Mouse (Mus musculus) heart, embryonic 10.5 days (tissue): ENCODE measurements around the gene Gtpbp2. TPM values are rescaled to one million over a fixed set of nuclear protein-coding genes. Genes with fewer than 3 reads are reported as not detected.
A peak's percentile ranks its signal among the peaks of the same experiment; 100 is the strongest.

ENCODE experiments used
- DNase-seq: peaks from one replicate; pipeline ENCODE4 v3.0.0-alpha.2; 2017; ENCODE audit warnings: low spot score
- H3K27ac ChIP-seq: fragments of 300-500 bp; sonication (generic); 2 replicates; pipeline ENCODE4 v1.5.1; 2016; ENCODE audit warnings: mild to moderate bottlenecking
- H3K27me3 ChIP-seq: fragments of 300-500 bp; sonication (generic); 2 replicates; pipeline ENCODE4 v1.6.1; 2016; ENCODE audit warnings: mild to moderate bottlenecking; ENCODE audit not compliant: poor library complexity, insufficient read depth, severe bottlenecking
- H3K36me3 ChIP-seq: fragments of 300-500 bp; sonication (generic); 2 replicates; pipeline ENCODE4 v1.6.1; 2016; ENCODE audit warnings: mild to moderate bottlenecking, moderate library complexity
- H3K4me1 ChIP-seq: fragments of 300-500 bp; sonication (generic); 2 replicates; pipeline ENCODE4 v1.6.1; 2016; ENCODE audit warnings: mild to moderate bottlenecking
- H3K4me3 ChIP-seq: fragments of 300-500 bp; sonication (generic); 2 replicates; pipeline ENCODE4 v1.5.1; 2016; ENCODE audit warnings: mild to moderate bottlenecking, moderate library complexity
- H3K9me3 ChIP-seq: fragments of 300-500 bp; sonication (generic); 2 replicates; pipeline ENCODE4 v1.6.1; 2016; ENCODE audit warnings: mild to moderate bottlenecking, moderate library complexity
- WGBS: fragments of 180-500 bp; shearing (Covaris S2); methylation state at CpG from one replicate; pipeline ENCODE4 v1.1.7; 2016; 5-methylcytosine and 5-hydroxymethylcytosine counted together
- polyA plus RNA-seq: library from polyadenylated mRNA; unstranded; fragments of >200 nt; fragmentation: Nextera tagmentation; extraction: Ambion mirVana; gene quantifications from 2 replicates; pipeline ENCODE4 v1.2.1, GENCODE M21; 2016

Gtpbp2 gene
- polyA plus RNA-seq, 1 experiment from 2014 or later, result 34.9 TPM

DNA sequence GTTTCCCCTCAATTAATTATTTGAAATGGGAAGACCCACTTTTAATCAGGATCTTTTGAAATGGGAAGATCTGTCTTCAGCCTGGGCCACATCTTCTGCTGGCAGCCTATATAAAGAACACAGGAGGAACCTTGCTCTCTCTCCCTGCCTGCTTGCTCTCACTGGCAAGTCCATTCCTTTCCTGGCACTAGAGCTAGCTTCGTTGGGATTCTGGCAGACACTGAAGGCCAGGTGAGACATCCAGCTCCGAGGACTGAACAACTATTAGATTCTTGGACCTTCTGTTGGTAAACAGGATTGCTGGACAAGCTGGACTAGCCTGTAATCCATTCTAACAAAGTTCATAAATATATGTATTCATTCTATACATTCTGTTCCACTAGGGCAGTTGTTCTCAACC, 28.0 kb downstream of the Gtpbp2 start:
- Histone ChIP-seq H3K4me1 (no peaks in the 10 kb centered on the region), H3K36me3 (peaks cover 86% of the 10 kb centered on the region), H3K4me3 (no peak overlapping the region), H3K27me3 (no peaks in the 10 kb centered on the region), H3K9me3 (no peaks in the 10 kb centered on the region), H3K27ac (no peak overlapping the region)
- WGBS, result 90% methylated on average over 2 of the region's 2 CpGs
- no peak for DNase-seq

DNA sequence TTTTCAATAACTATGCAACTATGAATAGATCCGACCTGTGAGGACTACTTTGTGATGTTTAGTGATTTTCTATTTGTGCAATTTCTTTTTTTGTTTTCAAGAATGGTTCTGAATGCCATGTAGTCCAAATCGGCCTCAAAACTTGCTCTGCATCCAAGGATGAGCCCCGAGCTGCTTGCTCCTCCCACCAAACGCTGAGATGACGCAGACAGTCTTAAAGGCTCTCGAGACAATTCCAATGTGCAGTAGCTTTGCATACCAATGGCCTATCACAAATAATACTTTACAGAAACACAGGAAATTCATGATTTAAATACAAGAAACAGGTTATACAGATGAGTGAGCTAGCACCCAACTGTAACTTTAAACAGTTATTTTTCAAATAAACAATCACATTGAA, 40.3 kb downstream of the Gtpbp2 start:
- no peaks in the 10 kb centered on the region for H3K27me3 ChIP-seq
- peaks cover 20% of the 10 kb centered on the region for H3K4me1 ChIP-seq
- WGBS, result 67% methylated on average over 6 of the region's 6 CpGs
- H3K9me3 ChIP-seq, result no peaks in the 10 kb centered on the region
- no peak overlapping the region for H3K27ac ChIP-seq
- H3K4me3 ChIP-seq, result peak overlapping the region; percentile 97
- DNase-seq, result no peak
- H3K36me3 ChIP-seq, result peaks cover 52% of the 10 kb centered on the region

DNA sequence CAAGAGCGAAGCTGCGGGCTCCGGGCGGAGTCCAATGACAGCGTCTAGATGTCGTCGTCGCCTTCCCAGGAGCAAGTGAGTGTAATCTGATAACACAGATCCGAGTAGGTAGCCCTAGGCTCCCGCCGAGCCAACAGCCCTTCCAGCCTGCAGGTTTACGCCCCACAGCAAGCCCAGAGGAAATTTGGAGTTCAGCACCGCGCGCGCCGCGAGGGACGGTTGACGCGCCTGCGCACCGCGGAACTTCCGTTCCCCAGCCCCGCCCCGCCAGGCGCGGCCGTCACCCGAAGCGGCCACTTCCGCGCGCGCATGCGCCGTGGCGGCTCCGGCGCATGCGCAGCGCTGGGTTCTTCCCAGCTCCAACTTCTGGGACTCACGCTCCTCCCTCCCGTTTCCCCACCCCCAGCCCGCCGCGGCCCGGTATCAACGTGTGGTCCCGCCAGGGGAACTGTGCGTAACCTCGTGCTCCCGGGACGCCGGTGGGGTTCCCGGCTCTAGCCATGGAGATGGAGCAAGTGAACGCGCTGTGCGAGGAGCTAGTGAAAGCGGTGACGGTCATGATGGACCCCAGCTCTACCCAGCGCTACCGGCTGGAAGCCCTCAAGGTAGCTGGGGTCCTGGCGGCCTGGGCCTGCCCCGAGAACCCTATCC, 41.7 kb downstream of the Gtpbp2 start, which contains the start of the genes Polh and Xpo5:
Gene Polh, minus strand, starts transcription at position 225 of the 651 bp plus-strand sequence.
Gene Xpo5, plus strand, starts transcription at position 362 of the 651 bp plus-strand sequence.
- H3K36me3 ChIP-seq, result peaks cover 52% of the 10 kb centered on the region
- DNase-seq, result peak; percentile 96

DNA sequence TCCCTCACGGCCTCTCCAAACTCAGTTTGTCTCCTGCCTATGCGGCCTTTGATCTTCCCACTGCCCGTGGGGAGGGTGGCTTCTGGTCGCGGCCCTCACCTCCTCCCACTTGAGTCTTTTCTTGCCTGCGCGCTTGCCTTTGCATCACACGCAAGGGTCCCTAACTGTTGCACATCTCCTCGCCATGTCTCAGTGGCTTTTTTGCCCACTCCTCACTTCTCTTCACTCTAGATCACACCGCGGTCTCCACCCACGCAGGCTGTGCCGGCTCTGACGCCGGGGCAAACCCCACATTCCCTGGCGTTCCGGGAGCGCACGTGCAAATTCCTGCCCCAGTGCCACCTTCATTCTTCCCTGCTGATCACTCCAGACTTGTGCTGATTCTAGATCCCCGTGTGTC, 42.2 kb downstream of the Gtpbp2 start:
- Histone ChIP-seq H3K27me3 (no peaks in the 10 kb centered on the region), H3K4me3 (peak overlapping the region; percentile 97), H3K9me3 (no peaks in the 10 kb centered on the region), H3K36me3 (peaks cover 52% of the 10 kb centered on the region), H3K27ac (peak overlapping the region; percentile 95), H3K4me1 (peaks cover 20% of the 10 kb centered on the region)
- no peak for DNase-seq
- 0% methylated on average over 20 of the region's 20 CpGs for WGBS

More for the DNA sequence above, 41.7 kb downstream of the Gtpbp2 start, which contains the start of the genes Polh and Xpo5:
- no peaks in the 10 kb centered on the region for H3K9me3 ChIP-seq
- H3K4me3 ChIP-seq, result peak within 1 kb of the TSS; percentile 97
- WGBS, result under 1% methylated on average over 66 of the region's 66 CpGs
- peaks cover 20% of the 10 kb centered on the region for H3K4me1 ChIP-seq
- H3K27me3 ChIP-seq, result no peaks in the 10 kb centered on the region
- peak within 1 kb of the TSS; percentile 95 for H3K27ac ChIP-seq

DNA sequence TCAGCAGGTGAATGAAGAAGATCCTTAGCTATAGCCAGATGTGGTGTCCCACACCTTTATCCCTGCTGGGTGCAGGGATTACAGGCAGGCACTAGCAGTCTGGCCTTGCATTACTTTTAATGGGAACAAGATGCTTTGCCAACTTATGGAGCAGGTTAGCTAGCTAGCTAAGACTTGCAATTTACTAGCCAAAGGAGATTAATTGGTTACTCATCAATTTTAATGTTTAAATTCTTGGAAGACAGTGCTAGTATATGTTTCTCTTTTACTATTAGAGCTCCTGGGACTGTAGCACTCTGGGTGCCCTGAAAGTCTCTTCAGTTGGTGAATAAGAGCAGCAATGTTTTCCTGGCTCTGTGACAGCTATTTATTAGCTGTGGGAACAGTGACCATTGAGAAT, 45.8 kb downstream of the Gtpbp2 start:
- Histone ChIP-seq H3K4me3 (no peak overlapping the region), H3K36me3 (peaks cover 71% of the 10 kb centered on the region)

DNA sequence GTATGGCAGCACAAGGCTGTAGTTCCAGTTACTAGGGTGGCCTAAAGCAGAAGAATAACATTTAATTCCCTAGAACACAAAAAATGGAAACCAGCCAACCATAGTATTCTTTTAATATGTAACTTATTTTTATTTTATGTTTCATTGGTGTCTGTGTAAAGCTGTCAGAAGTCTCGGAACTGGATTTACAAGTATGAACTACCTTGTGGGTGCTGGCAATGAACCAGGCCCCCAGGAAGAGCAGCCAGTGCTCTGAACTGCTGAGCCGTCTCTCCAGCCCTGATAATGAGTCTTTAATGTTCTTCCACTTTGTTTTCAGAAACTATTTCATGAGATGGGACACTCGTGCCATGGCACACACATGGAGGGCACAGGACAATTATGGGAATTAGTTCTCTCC, 49.7 kb downstream of the Gtpbp2 start:
- Histone ChIP-seq H3K27ac (no peak overlapping the region), H3K4me3 (no peak overlapping the region), H3K4me1 (no peaks in the 10 kb centered on the region), H3K27me3 (no peaks in the 10 kb centered on the region), H3K36me3 (peaks cover 98% of the 10 kb centered on the region), H3K9me3 (no peaks in the 10 kb centered on the region)
- WGBS, result 90% methylated on average over 3 of the region's 3 CpGs
- DNase-seq, result no peak

More for the DNA sequence above, 45.8 kb downstream of the Gtpbp2 start:
- H3K27me3 ChIP-seq, result no peaks in the 10 kb centered on the region
- DNase-seq, result no peak
- no peak overlapping the region for H3K27ac ChIP-seq
- no peaks in the 10 kb centered on the region for H3K9me3 ChIP-seq
- H3K4me1 ChIP-seq, result peaks cover 13% of the 10 kb centered on the region

Other genes starting within 250 kb of the Gtpbp2 start
- 4.5 and 6.0 TPM in 2 replicates for gene Vegfa, start 128.7 kb upstream of the Gtpbp2 start, polyA plus RNA-seq
- gene Mrps18a, start 50.0 kb upstream of the Gtpbp2 start, polyA plus RNA-seq, result 150 and 166 TPM in 2 replicates
- gene Rsph9, start 16.8 kb upstream of the Gtpbp2 start, polyA plus RNA-seq, result 5.1 and 7.3 TPM in 2 replicates
- gene Mad2l1bp, start 7.5 kb upstream of the Gtpbp2 start, polyA plus RNA-seq, result 39.9 and 41.6 TPM in 2 replicates
- gene Polh, start 41.6 kb downstream of the Gtpbp2 start, polyA plus RNA-seq, result 8.3 and 12.2 TPM in 2 replicates
- gene Xpo5, start 41.8 kb downstream of the Gtpbp2 start, polyA plus RNA-seq, result 33.5 and 42.8 TPM in 2 replicates
- gene Polr1c, start 87.0 kb downstream of the Gtpbp2 start, polyA plus RNA-seq, result 53.8 and 81.2 TPM in 2 replicates
- 77.0 and 83.9 TPM in 2 replicates for gene Yipf3, start 87.0 kb downstream of the Gtpbp2 start, polyA plus RNA-seq
- 0.33 and 0.38 TPM in 2 replicates for gene Lrrc73, start 92.5 kb downstream of the Gtpbp2 start, polyA plus RNA-seq
- 46.5 and 55.8 TPM in 2 replicates for gene Tjap1, start 122.0 kb downstream of the Gtpbp2 start, polyA plus RNA-seq
- gene Dlk2, start 136.4 kb downstream of the Gtpbp2 start, polyA plus RNA-seq, result 0.36 and 0.77 TPM in 2 replicates
- gene Abcc10, start 167.3 kb downstream of the Gtpbp2 start, polyA plus RNA-seq, result 5.4 and 7.3 TPM in 2 replicates
- 6.1 and 7.0 TPM in 2 replicates for gene Zfp318, start 222.7 kb downstream of the Gtpbp2 start, polyA plus RNA-seq